Mouse (Mus musculus): Measurements from ENCODE around the gene Msh2.

DNA sequence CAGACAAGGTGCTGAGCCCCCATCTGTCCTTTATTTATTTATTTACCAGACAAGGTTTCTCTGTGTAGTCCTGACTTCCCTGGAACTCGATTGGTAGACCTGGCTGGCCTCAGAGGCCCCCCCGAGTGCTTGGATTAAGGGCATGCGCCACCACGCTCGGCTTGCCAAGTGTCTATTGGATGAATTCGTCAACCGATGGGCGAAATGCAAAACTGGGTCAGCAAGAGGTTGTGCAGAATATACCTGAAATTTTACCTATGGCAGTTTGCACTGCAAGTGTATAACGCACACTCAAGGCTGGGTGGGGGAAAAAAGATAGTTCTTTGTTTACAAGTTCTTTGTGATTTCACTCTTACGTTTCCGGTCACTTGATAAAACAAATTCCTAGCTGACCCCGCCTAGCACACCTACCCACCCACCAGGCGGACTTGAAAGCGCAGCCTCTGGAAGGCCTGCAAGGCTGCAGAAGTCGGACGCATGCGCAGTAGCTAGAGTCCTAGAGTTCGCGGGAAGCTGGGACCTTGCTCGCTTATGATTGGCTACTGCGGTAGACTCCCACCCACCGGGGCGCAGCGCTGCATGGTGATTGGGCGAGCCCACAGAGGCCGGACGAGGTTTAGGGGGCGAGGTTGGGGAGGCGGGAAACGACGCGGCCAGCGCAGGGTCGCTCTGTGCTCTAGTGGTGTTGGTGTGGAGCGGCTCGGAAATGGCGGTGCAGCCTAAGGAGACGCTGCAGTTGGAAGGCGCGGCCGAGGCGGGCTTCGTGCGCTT lies at the start of gene Msh2:
- TF ChIP-seq CTCF (IDR thresholded peaks at IDR 0.05; ENCODE audit: borderline replicate concordance, insufficient read depth, low read depth, low read length) (no peak; the same call in 1 of the 2 replicates), POLR2A (IDR thresholded peaks at IDR 0.05; ENCODE audit: borderline replicate concordance, insufficient read depth, low read length) (peak; percentile 94; the same call in 1 of the 2 replicates)

Measured in cerebellum, adult 2 months (tissue).